Mouse (Mus musculus) retina, embryonic 14.5 days (tissue): ENCODE results near the gene Psg18.
"Not testable (repeated sequence)": the region's sequence is repeated elsewhere in the genome, so short reads cannot be mapped to it uniquely, and the experiment has no call there.

ENCODE experiments used
- DNase-seq: peaks from one replicate; pipeline ENCODE4 v3.0.0-alpha.2; 2015; ENCODE audit warnings: low spot score

The Psg18 gene

DNA sequence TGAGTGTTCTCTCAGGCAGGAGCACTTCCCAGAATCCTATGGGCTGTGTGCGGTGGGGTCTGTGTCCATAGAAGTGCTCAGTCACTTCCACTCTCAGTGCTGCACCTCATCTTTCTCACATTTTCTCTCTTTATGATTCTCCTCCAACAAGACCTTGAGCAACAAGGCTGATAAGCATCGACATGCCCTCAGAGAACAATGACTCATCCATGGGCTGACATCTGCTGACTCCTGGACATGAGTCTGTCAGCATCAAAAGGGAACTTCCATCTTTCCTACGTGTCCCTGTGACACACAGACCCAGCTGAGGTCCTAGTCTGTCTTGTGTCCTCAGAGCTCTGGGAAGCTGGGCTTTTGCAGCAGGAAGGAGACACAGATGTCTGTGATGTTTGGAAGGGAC lies at the start of gene Psg18:
Gene Psg18, minus strand, starts transcription at position 101 of the 400 bp plus-strand sequence.
- DNase-seq, result not testable (repeated sequence)

DNA sequence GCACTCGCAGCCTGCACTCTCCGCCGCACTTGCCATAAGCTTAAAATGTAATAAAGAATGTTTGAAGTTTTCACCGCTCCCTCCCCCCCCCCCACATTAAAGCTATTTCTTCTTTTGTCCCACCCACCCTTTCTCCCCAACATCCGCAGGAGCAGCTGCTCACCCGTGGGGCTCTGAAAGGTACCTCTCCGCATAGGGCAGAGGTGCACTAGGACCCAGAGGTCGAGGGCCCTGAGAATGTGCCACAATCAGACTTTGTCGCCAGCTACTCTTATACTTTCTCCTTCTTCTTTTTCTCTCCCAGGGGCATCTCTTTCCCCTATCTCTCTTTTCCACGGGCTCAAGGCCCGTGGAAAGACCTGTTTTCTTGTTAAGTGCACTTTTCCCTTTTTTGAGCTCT lies 48.6 kb upstream of the Psg18 start:
- peak; percentile 1 for DNase-seq

DNA sequence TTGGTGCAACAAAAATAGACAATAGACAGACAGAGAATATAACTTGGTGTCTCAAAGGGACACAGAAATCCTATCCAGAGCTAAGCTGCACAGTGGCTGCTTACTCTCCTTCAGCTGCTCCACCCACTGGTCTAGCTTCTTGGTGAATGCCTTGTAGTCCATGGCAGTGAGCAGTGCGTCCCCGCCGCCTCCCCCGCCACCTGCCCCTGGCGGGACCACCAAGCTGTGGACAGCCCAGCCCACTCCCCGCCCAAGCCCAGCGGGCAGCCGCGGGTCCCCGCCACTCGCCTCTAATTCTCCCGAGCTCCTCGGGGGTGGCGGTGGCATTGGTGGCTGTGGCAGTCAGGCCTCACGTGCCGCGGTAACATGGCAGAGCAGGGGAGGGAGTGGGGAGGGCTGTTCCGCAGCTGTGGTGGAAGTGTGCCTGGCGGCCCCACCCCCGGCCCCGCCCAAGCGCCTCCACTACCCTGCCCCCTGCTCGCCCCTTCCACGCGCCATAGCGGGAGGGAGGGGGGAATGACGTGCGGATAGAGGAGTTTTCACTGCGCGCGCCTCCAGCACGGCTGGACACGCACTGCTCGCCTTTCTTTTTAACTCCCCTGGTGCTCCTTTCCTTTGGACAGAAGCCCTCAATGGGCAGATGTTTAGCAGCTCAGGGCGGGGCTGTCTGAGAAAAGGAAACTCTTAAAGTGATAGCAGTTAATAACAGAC lies 47.9 kb upstream of the Psg18 start:
- peak; percentile 2 for DNase-seq

DNA sequence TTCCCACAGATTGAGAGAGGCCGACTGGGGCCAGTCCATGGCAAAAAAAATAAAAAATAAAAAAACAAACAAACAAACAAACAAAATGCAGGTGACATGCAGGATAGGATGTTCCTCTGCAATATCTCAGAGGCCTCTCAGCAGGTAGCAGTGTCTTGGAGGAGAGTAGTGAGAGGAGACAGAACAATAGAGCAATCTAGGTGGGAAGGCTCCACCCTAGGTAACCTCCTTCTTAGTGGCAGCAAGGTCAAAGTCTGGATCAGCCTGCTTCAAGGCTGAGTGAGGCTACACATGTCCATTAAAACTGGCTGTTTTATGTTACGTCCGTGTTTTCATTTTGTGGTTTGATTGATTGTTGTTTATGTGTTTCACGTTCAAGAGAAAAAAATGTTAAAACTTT lies 36.7 kb upstream of the Psg18 start:
- DNase-seq, result not testable (repeated sequence)

GRCm38 (mm10) chr7:18378295-18378694 lies 23.5 kb upstream of the Psg18 start:
- DNase-seq, result no peak

DNA sequence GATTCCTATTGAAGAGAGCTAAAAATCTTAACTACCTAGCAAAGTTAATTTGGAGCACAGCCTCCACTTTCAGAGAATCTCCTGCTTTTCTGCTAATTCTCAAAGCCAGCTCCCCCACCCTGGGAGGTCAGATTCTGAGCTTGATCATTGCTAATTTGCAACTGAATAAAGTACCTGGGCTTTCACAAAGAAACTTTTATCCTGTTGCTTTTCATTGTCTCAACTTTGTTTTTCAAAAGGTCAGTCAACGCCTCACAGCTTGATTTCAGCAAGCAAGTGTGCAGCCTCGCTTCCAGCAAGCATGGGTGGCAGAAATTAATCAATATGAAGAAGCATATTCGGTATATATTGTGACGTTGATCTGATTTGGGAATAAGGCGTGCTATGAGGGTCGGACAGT lies 19.4 kb downstream of the Psg18 start:
- DNase-seq, result not testable (repeated sequence)
